Mouse (Mus musculus) neural tube, embryonic 10.5 days (tissue): ENCODE measurements at regions not wholly inside any gene's neighbourhood (a gene's known extent, or its start where the extent isn't known, plus 50 kb on each side); places are given as distances from the start of the nearest gene placed in this dataset.
"Not testable (repeated sequence)": the region's sequence is repeated elsewhere in the genome, so short reads cannot be mapped to it uniquely, and the experiment has no call there.

ENCODE experiments used
- DNase-seq: peaks from one replicate; pipeline ENCODE4 v3.0.0-alpha.2; 2017; ENCODE audit warnings: low spot score; ENCODE audit errors: extremely low spot score

DNA sequence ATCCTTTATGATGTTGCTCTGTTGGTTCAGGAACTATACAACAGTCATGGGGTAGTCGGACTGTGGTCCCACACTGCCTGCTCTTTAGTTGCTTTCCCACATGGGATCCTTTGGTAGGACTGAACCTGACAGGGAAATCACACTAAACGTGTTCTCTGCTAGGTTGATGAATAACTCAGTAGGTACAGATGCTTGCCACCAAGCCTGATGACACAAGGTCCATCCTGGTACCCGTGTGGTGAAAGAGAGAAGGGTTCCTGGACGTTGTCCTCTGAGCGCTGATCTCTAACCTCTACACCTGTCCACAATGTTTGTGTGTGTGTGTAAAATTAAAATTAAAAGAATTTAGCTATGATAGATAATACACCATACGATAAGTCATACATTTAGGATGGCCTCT, 119.9 kb downstream of the Phlda1 start:
- no peak for DNase-seq

- DNase-seq: no peak
These were observed 130.2 kb downstream of the Phlda1 start for GRCm38 (mm10) chr10:111636283-111636682.

GRCm38 (mm10) chr10:111637084-111637735, 131.1 kb downstream of the Phlda1 start:
- DNase-seq: no peak

DNA sequence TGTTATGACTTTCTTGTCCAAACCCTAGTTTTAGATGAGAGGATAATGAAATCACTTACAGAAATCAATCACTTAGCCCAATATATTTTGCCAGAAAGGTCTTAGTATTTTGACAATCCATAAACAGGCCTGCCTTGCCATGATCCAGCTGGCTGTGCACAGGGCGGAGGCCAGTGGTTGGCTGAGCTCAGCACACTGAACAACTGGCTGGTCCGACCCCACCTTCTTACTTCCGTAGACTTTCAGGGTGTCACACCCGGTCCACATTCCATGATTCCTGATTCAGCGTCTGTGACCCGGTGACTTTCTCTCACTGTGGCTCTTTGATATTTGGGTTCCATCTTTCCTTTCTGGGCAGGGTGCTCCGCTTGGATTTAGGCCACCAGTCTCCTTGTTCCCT, 133.8 kb downstream of the Phlda1 start:
- no peak for DNase-seq

DNA sequence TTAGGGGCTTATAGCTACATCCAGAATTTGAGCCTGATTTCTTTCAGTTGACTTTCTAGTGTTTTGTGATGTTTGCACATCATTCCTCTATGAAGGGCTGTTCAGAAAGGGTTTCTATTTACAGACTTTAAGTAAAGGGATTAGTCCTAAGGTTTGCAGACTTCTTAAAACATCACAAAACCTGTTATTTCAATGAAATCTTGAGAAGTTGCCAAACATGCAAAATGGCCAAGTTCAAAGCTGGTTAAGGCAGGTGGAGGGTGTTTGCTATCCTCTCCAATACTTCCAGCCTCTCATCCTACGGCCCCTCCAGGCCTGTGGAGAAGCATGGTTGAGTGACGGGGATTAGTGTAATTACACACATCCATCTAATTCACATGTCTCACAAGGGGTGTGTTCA, 136.6 kb downstream of the Phlda1 start:
- DNase-seq: no peak

DNA sequence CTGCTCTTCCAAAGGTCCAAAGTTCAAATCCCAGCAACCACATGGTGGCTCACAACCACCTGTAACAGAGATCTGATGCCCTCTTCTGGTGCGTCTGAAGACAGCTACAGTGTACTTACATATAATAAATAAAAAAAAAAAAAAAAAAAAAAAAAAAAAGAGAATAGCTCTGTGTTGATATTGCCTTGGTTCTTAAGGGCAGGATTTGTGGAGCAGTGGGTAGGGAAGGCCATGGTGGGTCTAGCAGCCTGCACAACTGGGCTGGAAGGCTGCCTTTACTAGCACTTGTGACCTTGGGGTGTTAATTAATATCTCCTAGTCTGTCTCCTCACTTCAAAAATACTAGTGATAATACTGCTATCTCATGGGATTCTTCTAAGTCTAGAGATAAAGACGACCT, 147.7 kb downstream of the Phlda1 start:
- not testable (repeated sequence) for DNase-seq

DNA sequence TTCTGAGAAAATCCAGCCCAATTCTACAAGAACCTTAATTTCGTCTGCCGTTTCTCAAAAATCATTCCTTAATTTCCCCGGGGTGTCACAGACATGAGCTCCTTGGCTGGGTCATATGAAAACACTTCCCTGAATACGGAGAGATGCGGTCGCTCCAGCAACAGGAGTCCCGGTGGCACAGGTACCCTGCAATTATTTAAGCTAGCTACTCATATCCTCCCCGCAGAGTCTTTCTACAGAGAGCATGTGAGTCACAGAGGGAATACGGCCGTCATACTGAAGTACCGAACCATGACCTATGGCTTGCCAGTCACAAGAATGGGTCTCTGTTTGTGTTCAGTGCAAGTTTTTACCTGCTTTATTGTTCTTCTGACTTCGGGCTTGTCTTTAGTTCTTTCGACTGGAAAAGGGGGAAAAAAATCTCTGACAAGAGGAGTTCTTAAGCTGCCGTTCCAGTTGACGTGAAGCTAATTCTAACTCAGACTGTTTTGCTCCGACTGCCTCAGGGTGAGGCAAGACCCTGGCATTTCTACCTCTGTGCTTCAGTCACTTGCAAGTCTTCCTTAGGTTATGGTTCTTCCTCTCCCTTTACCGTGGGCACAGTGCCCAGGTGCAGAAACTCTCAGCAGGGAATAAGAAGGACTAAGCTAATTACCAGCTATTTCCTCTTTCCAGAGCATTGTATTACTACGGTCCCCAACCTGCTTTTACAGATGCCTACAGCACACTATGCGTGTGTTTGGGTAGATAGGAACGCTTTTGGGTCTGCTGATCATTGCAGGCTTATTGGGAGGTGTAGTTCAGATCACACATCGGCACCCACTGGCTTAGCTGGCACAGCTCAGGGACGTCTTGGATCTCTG, 148.5 kb downstream of the Phlda1 start:
- DNase-seq: no peak

DNA sequence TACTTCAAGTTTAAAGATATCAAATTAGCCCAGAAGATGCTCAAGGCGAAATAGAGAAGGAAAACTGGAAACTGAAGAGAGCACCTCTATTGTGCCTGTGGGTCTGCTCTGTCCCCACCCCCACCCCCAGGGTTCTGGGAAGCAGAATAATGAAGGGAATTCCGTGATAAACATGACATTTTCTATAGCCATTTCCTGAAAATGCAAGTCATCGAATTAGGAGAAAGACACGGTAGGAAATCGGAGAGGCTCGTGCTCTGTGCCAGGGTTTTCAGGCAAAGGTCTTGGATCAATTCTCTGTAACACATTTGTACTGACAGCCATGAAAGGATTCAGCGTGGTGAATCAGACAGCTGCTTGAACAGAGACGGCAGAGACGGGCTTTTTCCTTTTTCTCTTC, 152.7 kb downstream of the Phlda1 start:
- no peak for DNase-seq

DNA sequence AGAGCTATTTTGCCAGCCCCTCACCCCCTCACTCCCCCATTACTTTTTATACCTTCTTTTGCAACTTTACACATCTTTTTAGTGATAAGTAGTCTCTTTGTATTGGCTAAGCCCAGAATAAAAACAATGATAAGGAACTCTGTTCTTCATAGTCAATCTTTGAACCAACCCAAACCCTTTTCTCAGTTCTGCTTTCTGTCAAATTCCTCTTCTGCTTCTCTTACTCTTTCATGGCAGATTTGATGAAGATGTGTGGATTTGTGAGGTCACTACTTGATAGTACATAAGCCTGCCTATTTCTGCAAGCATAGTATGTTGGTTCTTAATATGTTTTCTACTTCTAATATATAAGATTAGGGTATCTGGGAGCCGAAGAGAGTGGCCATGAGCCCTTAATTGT, 156.6 kb downstream of the Phlda1 start:
- DNase-seq: no peak

GRCm38 (mm10) chr10:111665834-111666233, 159.7 kb downstream of the Phlda1 start:
- no peak for DNase-seq

GRCm38 (mm10) chr10:111666963-111667362, 160.9 kb downstream of the Phlda1 start:
- DNase-seq: no peak

GRCm38 (mm10) chr10:111668639-111669038, 162.6 kb downstream of the Phlda1 start:
- no peak for DNase-seq

DNA sequence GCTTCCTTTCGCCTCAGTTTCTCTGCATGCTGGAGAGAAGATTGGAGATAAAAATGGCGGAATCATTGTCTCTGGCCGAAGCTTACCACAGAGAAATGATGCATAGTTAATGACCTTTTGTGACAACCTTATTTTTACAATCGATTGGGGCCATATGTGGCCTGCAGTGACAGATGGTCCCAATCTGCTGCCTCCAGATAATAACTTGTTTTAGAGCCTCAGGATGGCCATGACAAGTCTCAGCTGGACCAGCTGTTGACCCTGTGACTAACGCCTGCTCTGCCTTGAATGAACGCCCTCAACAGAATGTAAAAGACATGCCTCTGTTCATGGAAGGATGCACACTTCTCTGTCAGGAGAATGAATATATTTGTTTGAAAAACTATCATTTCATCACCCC, 163.6 kb downstream of the Phlda1 start:
- peak; percentile 53 for DNase-seq

- DNase-seq: no peak
These were observed 164.6 kb downstream of the Phlda1 start for GRCm38 (mm10) chr10:111670666-111671065.

DNA sequence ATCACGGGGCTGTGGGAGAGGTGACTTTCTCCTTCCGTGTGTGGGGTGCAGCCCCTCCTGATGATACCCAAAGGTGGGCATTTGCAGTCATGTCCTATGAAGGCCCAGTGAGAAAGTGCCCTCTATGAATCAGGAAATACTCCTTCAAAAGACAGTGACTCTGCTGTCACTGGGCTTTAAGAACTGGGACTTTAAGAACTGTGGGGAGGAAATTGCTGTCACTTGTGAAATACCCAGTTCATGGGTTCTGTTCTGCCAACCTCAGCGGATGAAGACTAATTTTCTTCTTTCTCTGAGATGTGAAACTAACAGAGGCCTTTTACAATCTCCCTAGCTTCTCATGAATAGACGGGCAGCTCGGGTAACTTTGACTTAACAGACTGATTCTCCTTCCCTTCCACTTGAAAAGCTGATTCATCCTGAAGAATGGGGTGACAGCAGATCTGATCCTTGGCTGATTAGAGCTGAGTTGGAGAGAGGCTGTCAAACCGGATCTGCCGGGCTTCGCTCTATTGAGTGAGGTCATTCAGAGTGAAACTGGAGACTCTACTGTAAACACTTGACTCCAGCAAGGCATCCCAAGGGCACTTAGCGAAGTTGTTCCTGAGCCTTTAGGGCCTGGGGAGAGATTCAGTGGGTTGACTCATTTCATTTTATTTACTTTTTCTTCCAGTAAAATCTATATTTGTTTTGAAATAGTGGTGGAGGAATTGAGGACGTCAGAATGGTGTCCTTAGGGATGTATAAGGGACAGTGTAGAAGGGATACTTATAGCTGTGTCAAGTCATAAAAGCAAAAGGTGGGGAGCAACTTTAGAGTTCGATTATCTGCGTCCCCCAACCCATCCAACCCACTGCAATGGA, 166.6 kb downstream of the Phlda1 start:
- no peak for DNase-seq

GRCm38 (mm10) chr10:111673317-111673610, 167.2 kb downstream of the Phlda1 start:
- no peak for DNase-seq

GRCm38 (mm10) chr10:111676255-111676654, 170.2 kb downstream of the Phlda1 start:
- no peak for DNase-seq

GRCm38 (mm10) chr10:111680919-111681318, 174.8 kb downstream of the Phlda1 start:
- no peak for DNase-seq

DNA sequence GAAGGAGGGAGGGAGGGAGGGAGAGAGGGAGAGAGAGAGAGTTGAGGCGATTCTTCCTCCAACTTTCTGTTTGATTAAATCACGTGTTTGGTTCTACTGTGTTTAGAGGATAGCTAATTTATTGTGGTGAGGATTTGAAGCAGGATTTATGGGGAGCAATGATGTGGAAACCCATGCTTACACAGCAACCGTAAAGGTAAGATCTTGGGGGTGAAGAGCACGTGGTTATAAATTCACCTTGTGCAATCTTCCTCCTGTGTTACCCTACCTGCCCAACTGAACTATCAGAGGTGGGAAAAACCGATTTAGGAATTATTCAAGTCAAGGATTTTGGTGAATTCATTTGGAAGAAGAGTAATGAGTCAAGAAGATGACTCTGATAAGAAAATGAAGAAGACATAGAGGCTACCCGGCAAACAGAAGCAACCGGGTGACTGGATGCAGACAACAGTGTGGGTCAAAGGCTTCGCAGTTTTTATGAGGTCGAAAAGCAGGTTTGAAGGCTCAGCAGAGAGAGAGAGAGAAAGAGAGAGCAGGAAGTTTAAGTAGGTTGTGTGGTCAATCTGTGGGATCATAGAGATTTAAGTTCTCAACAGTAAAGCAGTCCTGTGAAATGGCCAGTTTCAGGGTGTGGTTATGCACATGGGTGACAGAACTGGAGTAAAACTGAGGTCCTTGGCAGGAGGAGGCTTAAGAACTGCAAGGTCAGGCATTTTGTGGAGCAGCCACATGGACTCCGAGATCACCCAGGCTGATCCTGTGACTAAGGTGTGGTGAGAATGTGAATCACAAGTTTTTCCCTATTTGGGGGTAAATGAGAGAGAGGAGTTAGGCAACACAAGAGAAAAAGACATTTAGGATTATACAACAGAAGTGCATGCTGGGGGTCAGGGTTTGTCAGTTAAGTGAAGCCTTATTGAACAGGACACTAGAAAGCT, 178.6 kb downstream of the Phlda1 start:
- no peak for DNase-seq

DNA sequence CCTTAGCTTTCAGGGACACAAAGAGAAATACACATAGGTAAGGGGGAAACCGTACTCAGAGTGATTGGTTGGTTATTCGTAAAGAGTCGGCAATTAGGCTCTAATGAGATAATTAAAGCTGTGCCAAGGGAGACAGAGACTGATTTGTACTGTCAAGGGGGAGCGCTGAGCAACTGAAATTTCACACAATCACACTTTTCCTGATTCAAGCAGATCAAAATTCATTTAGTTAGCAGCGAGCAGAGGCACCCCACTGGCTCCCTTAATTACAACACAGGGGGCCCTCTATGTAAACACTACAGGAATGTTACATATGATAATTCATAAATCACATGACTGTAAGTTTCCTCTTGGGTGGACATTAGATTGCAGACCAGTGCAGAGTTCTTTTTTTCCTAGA, 180.5 kb downstream of the Phlda1 start:
- DNase-seq: no peak

- DNase-seq: no peak
These were observed 183.5 kb downstream of the Phlda1 start for GRCm38 (mm10) chr10:111689587-111689986.
